ENCODE assay signal across 10 mouse cellular contexts in the genomic region with DNA sequence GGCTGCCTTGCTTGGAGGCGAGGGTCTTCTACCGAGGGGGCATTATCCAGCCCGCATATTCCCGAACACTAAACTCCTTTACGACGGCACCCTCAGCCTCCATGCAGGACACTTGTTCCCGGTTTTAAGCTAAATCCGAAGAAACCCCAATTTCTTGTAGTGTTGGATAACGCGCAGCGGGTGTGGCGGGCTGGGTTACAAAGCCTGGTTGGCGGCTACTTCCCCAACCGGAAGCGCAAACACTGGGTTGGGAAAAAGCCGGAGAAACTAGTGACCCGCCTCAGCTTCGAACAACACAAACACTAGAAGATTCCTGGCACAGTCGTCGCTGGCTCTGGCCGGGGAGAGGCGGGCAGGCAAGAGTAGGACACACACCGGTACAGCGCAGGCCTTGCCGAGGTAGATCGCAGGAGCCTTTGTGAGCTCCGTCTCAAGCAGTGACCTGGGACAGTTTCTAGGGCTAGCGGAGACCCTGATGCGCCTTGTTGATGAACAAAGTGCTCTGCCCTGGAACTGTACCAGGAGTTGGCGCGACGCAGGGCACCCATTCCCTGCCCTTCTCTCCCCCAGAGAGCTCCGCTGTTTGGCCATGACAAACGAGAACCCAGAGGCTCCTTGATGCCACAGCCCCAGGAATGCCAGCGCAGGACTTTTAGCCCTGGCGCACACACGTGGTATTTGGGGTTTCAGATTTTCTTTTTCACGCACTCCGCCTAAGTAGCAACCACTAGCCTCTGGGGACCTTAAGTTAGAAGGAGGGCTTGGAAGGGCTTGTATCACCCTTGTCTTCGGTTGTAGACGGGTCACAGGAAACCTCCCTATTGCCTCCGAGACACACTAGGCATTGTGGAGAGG. TPM values are rescaled to one million over a fixed set of nuclear protein-coding genes. Genes with fewer than 3 reads are reported as not detected.
DNase-seq lines count a peak whose midpoint lies in the region; ATAC-seq and TF ChIP-seq lines count a peak whose summit lies in the region.
"Had no signal": no experiment of that assay in that cellular context is flagged by ENCODE, and none has a peak within 500 bp of the region (broad histone marks: within the 10 kb centered on the region; RNA-seq: fewer than 3 reads in every experiment).

No protein-coding gene starts in this region.

- no peak overlapping the region for H3K9ac ChIP-seq in midbrain, postnatal 0 days (replicated peaks; ENCODE audit: low read length, poor library complexity, severe bottlenecking)
- peak overlapping the region; percentile 33 for H3K9ac ChIP-seq in forebrain, embryonic 11.5 days (ENCODE audit: low read length)

- no peak for ATAC-seq in midbrain, postnatal 0 days (ENCODE audit: low FRiP score)
- ATAC-seq in forebrain, embryonic 11.5 days (replicated peaks; ENCODE audit: low FRiP score): 0 out of 2 replicates have a peak, but pooled peaks have one; percentile 4
- ATAC-seq in inflammation-experienced regulatory T-cells, adult 6 months: no peak

- H3K4me1 ChIP-seq in midbrain, embryonic 10.5 days: peaks cover 52% of the 10 kb centered on the region
- H3K4me1 ChIP-seq in midbrain, postnatal 0 days (ENCODE audit: insufficient read depth, low read length): no peaks in the 10 kb centered on the region
- H3K4me1 ChIP-seq in forebrain, embryonic 11.5 days (replicated peaks; ENCODE audit: control insufficient read depth, insufficient read depth, low read length): peaks cover 18% of the 10 kb centered on the region

- under 1% methylated on average over 42 of the region's 42 CpGs for WGBS in midbrain, embryonic 10.5 days
- 1% methylated on average over 42 of the region's 42 CpGs for WGBS in midbrain, postnatal 0 days
- WGBS in forebrain, embryonic 11.5 days: under 1% methylated on average over 42 of the region's 42 CpGs

- no peak overlapping the region for H3K4me2 ChIP-seq in midbrain, postnatal 0 days (ENCODE audit: low read depth, low read length, poor library complexity, severe bottlenecking)
- peak overlapping the region; percentile 36 for H3K4me2 ChIP-seq in forebrain, embryonic 11.5 days (ENCODE audit: low read depth, low read length, severe bottlenecking)

- H3K4me3 ChIP-seq in midbrain, embryonic 10.5 days: peak overlapping the region; percentile 59
- H3K4me3 ChIP-seq in midbrain, postnatal 0 days (ENCODE audit: low read depth, low read length): no peak overlapping the region
- peak overlapping the region; percentile 20 for H3K4me3 ChIP-seq in forebrain, embryonic 11.5 days (ENCODE audit: low read depth, low read length)

- TF ChIP-seq CTCF in midbrain, postnatal 0 days (IDR thresholded peaks at IDR 0.05): no peak

- no peaks in the 10 kb centered on the region for H3K9me3 ChIP-seq in midbrain, embryonic 10.5 days (replicated peaks)
- no peaks in the 10 kb centered on the region for H3K9me3 ChIP-seq in midbrain, postnatal 0 days (ENCODE audit: low read length)
- H3K9me3 ChIP-seq in forebrain, embryonic 11.5 days (ENCODE audit: control insufficient read depth, low read length): no peaks in the 10 kb centered on the region

- peaks cover 100% of the 10 kb centered on the region for H3K27me3 ChIP-seq in midbrain, embryonic 10.5 days (ENCODE audit: low read depth, poor library complexity, severe bottlenecking)
- peaks cover 68% of the 10 kb centered on the region for H3K27me3 ChIP-seq in midbrain, postnatal 0 days (ENCODE audit: insufficient read depth, low read length)
- H3K27me3 ChIP-seq in forebrain, embryonic 11.5 days (ENCODE audit: control insufficient read depth, insufficient read depth, low read length): peaks cover 74% of the 10 kb centered on the region

- H3K27ac ChIP-seq in midbrain, embryonic 10.5 days (replicated peaks): peak overlapping the region; percentile 76
- H3K27ac ChIP-seq in midbrain, postnatal 0 days (ENCODE audit: low read depth, low read length): no peak overlapping the region
- H3K27ac ChIP-seq in forebrain, embryonic 11.5 days (ENCODE audit: low read depth, low read length): no peak overlapping the region

- no peaks in the 10 kb centered on the region for H3K36me3 ChIP-seq in midbrain, embryonic 10.5 days
- H3K36me3 ChIP-seq in midbrain, postnatal 0 days (ENCODE audit: insufficient read depth, low read length): no peaks in the 10 kb centered on the region
- no peaks in the 10 kb centered on the region for H3K36me3 ChIP-seq in forebrain, embryonic 11.5 days (ENCODE audit: control insufficient read depth, insufficient read depth, low read length)

- DNase-seq in midbrain, embryonic 10.5 days (ENCODE audit: low spot score): peak; percentile 60
- DNase-seq in midbrain, postnatal 0 days (ENCODE audit: low spot score): no peak
- peak; percentile 68 for DNase-seq in forebrain, embryonic 11.5 days (ENCODE audit: low spot score)
- peak; percentile 46 for DNase-seq in kidney, postnatal 14 days
- DNase-seq in retina, postnatal 1 day: peak; percentile 25
- no peak for DNase-seq in adrenal gland, postnatal 36 days
- no peak for DNase-seq in spleen, postnatal 4 days (ENCODE audit: low spot score in 2 of 2)

RNA-seq across cellular contexts. Expression of gene Sim1, which starts 6.4 kb away (rescaled TPM):
- polyA plus RNA-seq in midbrain, embryonic 10.5 days (2016; fragmentation: Nextera tagmentation; extraction: Ambion mirVana): 6.5 and 10.5 TPM in 2 replicates
- 1.6 and 2.5 TPM in 2 replicates for total RNA-seq in midbrain, postnatal 0 days (2014; rRNA removed)
- polyA plus RNA-seq in midbrain, postnatal 0 days (2015; fragmentation: Nextera tagmentation; extraction: Ambion mirVana): 0.96 and 2.1 TPM in 2 replicates
- polyA plus RNA-seq in forebrain, embryonic 11.5 days (2014; fragmentation: Nextera tagmentation; extraction: Ambion mirVana): 4.3 and 4.8 TPM in 2 replicates
- not detected for total RNA-seq in adrenal gland, postnatal 36 days (2021)
- not detected for polyA plus RNA-seq in inflammation-experienced regulatory T-cells, adult 6 months (2017; shearing (Covaris generic))
- total RNA-seq: common myeloid progenitor, adult 5-6 weeks had no signal
- polyA plus RNA-seq: large intestine, adult 2 months had no signal

Comparison
In these comparisons a context has a peak if more than half of its experiments do, and no peak if none do; other contexts are left out.
1. DNase-seq: peak in midbrain, embryonic 10.5 days (single experiment), forebrain, embryonic 11.5 days (single experiment), kidney, postnatal 14 days (single experiment) and retina, postnatal 1 day (single experiment); none in midbrain, postnatal 0 days (single experiment), adrenal gland, postnatal 36 days (0 of 2) and spleen, postnatal 4 days (0 of 2).